Mouse (Mus musculus) intestine, postnatal 0 days (tissue): Measurements from ENCODE around the gene Dnm3. TPM values are rescaled to one million over a fixed set of nuclear protein-coding genes. Genes with fewer than 3 reads are reported as not detected.

ENCODE experiments used
- ATAC-seq: fragments of 200-750 bp; cut with Nextera tagmentation; 2 replicates; pipeline ENCODE4 v1.8.0; 2017; ENCODE audit warnings: mild to moderate bottlenecking, moderate TSS enrichment, moderate library complexity
- H3K27ac ChIP-seq: fragments of 300-500 bp; sonication (generic); 2 replicates; pipeline ENCODE4 v1.5.1; 2014; ENCODE audit warnings: mild to moderate bottlenecking, low read depth, low read length, moderate library complexity
- H3K27me3 ChIP-seq: fragments of 300-500 bp; sonication (generic); replicated peaks from 2 replicates; pipeline ENCODE4 v1.6.1; 2014; ENCODE audit warnings: low read length, mixed read lengths; ENCODE audit not compliant: control insufficient read depth, insufficient read depth
- H3K36me3 ChIP-seq: fragments of 300-500 bp; sonication (generic); 2 replicates; pipeline ENCODE4 v1.6.1; 2014; ENCODE audit warnings: mild to moderate bottlenecking, moderate library complexity; ENCODE audit not compliant: control insufficient read depth, insufficient read depth
- H3K4me1 ChIP-seq: fragments of 300-500 bp; sonication (generic); replicated peaks from 2 replicates; pipeline ENCODE4 v1.6.1; 2014; ENCODE audit warnings: antibody characterized with exemption, low read length, mixed read lengths; ENCODE audit not compliant: control insufficient read depth, insufficient read depth
- H3K4me2 ChIP-seq: fragments of 300-500 bp; sonication (generic); replicated peaks from 2 replicates; pipeline ENCODE4 v1.6.1; 2014; ENCODE audit warnings: low read depth, mild to moderate bottlenecking, moderate library complexity
- H3K4me3 ChIP-seq: fragments of 300-500 bp; sonication (generic); 2 replicates; pipeline ENCODE4 v1.5.1; 2014; ENCODE audit warnings: low read depth, low read length
- H3K9ac ChIP-seq: fragments of 300-500 bp; sonication (generic); 2 replicates; pipeline ENCODE4 v1.6.1; 2014; ENCODE audit warnings: mild to moderate bottlenecking, low read depth, low read length
- H3K9me3 ChIP-seq: fragments of 300-500 bp; sonication (generic); 2 replicates; pipeline ENCODE4 v1.6.1; 2016; ENCODE audit warnings: mixed run types; ENCODE audit not compliant: control insufficient read depth
- CTCF ChIP-seq: sonication (generic); IDR thresholded peaks from 2 replicates; pipeline ENCODE4 v1.5.1; 2016; ENCODE audit warnings: low read depth, mild to moderate bottlenecking, control low read depth, antibody characterized with exemption, moderate library complexity
- WGBS: fragments of 180-500 bp; shearing (Covaris S2); extraction: QIAGEN DNeasy Blood & Tissue Kit; methylation state at CpG from one replicate; pipeline ENCODE4 v1.1.7; 2014; 5-methylcytosine and 5-hydroxymethylcytosine counted together
- polyA plus RNA-seq: library from polyadenylated mRNA; unstranded; fragments of >200 nt; fragmentation: Nextera tagmentation; extraction: Ambion mirVana; gene quantifications from 2 replicates; pipeline ENCODE4 v1.2.1, GENCODE M21; 2015

Dnm3 gene
- polyA plus RNA-seq, 1 experiment from 2014 or later = 5.6 TPM

DNA sequence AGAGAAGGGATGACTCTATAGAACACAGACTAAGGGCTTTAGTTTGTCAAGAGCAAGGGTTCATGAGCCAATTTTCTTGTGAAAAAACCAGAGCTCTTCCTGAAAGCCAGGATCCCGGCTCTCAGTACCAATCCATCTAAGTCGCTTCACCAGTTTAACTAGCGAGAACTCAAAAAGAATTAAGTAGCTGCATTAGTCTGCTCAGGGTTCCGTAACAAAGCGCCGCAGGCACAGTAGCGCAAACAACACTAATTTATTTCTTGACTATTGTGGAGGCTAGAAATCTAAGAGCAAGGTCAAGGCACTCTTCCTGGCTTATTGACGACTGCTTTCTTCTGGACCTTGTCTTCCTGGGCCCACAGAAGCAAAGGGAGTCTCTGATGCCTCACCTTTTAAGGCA is 14.2 kb downstream of the Dnm3 start:
- ATAC-seq = no peak
- Histone ChIP-seq H3K9ac (no peak overlapping the region), H3K4me2 (no peak overlapping the region), H3K36me3 (no peaks in the 10 kb centered on the region), H3K27ac (no peak overlapping the region), H3K27me3 (no peaks in the 10 kb centered on the region), H3K4me3 (no peak overlapping the region), H3K4me1 (no peaks in the 10 kb centered on the region), H3K9me3 (no peaks in the 10 kb centered on the region)
- WGBS = 84% methylated on average over 8 of the region's 8 CpGs
- no peak for TF ChIP-seq CTCF

DNA sequence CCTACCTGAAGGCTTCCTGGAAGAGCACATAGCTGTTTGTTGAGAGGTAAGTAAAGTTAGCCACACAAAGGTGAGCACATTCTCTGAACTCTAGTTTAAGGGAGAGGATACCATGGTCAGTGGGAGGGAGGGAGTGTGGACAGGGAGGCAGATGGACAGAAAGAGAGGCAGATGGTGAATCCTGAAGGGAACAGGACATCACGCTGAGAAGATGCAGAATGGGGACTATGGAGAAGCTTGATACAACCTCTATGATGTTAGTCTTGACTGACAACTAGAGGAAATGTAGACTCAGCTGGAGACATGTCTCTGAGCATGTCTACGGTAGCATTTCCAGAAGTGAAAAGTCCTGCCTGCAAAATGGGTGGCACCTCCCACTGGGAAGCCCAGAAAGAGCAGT is 19.1 kb downstream of the Dnm3 start:
- Histone ChIP-seq H3K36me3 (no peaks in the 10 kb centered on the region), H3K4me2 (no peak overlapping the region), H3K27me3 (no peaks in the 10 kb centered on the region), H3K9ac (no peak overlapping the region), H3K4me3 (no peak overlapping the region), H3K9me3 (no peaks in the 10 kb centered on the region), H3K4me1 (no peaks in the 10 kb centered on the region), H3K27ac (no peak overlapping the region)
- ATAC-seq = no peak
- no peak for TF ChIP-seq CTCF
- 80% methylated on average over 2 of the region's 2 CpGs for WGBS

DNA sequence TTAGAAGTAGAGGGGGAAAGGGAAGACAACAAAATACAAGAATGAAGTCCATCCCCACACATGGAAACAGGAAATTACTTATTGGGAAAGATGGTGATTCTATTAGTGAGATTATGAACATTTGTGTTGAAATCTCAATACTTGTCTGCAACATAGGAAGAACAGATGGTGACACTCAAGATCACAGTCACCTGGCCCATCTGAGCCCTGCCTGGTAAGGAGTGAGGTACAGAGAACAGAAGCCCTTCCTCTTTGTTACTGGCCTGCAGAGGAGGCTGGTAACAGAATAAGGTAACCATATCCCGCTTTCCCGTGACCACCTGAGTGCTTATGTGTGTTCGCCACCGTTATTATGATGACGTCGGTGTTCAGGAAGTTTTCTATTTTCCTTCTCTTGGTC is 21.0 kb downstream of the Dnm3 start:
- H3K9me3 ChIP-seq = no peaks in the 10 kb centered on the region
- H3K36me3 ChIP-seq = no peaks in the 10 kb centered on the region
- no peak overlapping the region for H3K4me3 ChIP-seq
- H3K4me2 ChIP-seq = no peak overlapping the region
- WGBS = 92% methylated on average over 6 of the region's 6 CpGs
- no peak overlapping the region for H3K9ac ChIP-seq
- no peak overlapping the region for H3K27ac ChIP-seq
- TF ChIP-seq CTCF = no peak
- H3K27me3 ChIP-seq = no peaks in the 10 kb centered on the region
- no peak for ATAC-seq
- no peaks in the 10 kb centered on the region for H3K4me1 ChIP-seq

- no peaks in the 10 kb centered on the region for H3K4me1 ChIP-seq
- ATAC-seq = no peak
These were observed 21.4 kb downstream of the Dnm3 start for GRCm38 (mm10) chr1:162456406-162456805.

GRCm38 (mm10) chr1:162453578-162453977 is 24.3 kb downstream of the Dnm3 start:
- Histone ChIP-seq H3K4me2 (no peak overlapping the region), H3K4me1 (no peaks in the 10 kb centered on the region), H3K36me3 (no peaks in the 10 kb centered on the region), H3K9me3 (no peaks in the 10 kb centered on the region), H3K9ac (no peak overlapping the region), H3K27me3 (no peaks in the 10 kb centered on the region), H3K4me3 (no peak overlapping the region), H3K27ac (no peak overlapping the region)
- no peak for ATAC-seq
- no peak for TF ChIP-seq CTCF
- 39% methylated on average over 8 of the region's 8 CpGs for WGBS

More at GRCm38 (mm10) chr1:162456406-162456805, 21.4 kb downstream of the Dnm3 start:
- H3K27me3 ChIP-seq = no peaks in the 10 kb centered on the region
- no peaks in the 10 kb centered on the region for H3K9me3 ChIP-seq
- H3K4me2 ChIP-seq = no peak overlapping the region
- WGBS = 87% methylated on average over 4 of the region's 4 CpGs
- H3K27ac ChIP-seq = no peak overlapping the region
- H3K9ac ChIP-seq = no peak overlapping the region
- no peak overlapping the region for H3K4me3 ChIP-seq
- H3K36me3 ChIP-seq = no peaks in the 10 kb centered on the region
- no peak for TF ChIP-seq CTCF

DNA sequence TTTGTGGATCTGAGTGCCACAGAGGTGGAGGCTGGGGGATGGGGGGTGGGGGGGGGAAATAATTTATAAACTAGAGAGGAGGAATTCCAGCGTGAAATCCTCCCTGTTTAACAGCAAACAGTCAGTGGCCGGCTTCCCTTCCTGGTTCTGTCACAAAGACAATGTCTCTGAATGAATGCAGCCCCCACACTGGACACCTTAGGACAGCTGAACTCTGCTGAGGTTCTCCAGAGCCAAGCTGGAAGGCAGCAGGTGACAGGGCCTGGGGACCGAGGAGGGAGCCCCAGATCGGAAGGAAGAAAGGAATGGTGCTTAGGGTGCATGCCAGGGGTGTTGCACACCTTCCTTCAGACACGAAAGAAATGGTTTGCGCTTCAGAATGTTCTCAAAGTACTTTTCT is 24.8 kb downstream of the Dnm3 start:
- no peak overlapping the region for H3K27ac ChIP-seq
- TF ChIP-seq CTCF = no peak
- H3K4me3 ChIP-seq = no peak overlapping the region
- no peak for ATAC-seq
- H3K27me3 ChIP-seq = no peaks in the 10 kb centered on the region
- H3K36me3 ChIP-seq = no peaks in the 10 kb centered on the region
- no peaks in the 10 kb centered on the region for H3K9me3 ChIP-seq
- H3K9ac ChIP-seq = no peak overlapping the region
- 71% methylated on average over 6 of the region's 6 CpGs for WGBS
- no peak overlapping the region for H3K4me2 ChIP-seq
- H3K4me1 ChIP-seq = no peaks in the 10 kb centered on the region
